Mouse (Mus musculus): ENCODE measurements around the gene Cbarp. TPM values are rescaled to one million over a fixed set of nuclear protein-coding genes. Genes with fewer than 3 reads are reported as not detected.

Gene Cbarp
- polyA plus RNA-seq, 1 experiment from 2014 or later = 93.0 TPM

DNA sequence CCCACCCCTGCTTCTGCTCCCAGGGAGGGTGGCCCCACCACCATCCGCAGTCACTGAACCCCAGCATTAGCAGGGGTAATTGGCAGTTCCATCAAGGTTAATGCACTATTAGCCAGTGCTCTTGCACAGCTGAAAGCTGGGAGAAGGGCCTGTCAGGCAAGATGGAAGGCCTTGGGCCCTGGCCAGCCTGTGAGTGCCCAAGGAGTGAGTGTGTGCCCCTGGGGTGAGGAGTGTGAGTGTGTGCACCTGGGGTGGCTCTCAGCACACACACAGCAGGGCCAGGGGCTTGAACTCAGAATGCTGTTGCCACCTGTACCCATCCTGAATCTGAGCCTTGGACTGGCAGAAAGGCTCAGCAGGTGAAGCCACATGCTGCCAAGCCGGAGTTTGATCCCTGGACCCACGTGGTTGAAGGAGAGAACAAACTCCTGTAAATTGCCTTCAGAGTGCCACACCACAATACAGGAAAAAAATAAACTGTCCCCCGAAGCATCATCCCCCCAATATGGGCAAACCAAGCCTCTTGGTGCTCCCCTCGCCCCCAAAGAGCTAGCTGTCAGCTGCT lies 35.7 kb upstream of the Cbarp start:
- no peak overlapping the region; the same call in 1 of the 2 replicates for H3K9ac ChIP-seq (replicated peaks)

DNA sequence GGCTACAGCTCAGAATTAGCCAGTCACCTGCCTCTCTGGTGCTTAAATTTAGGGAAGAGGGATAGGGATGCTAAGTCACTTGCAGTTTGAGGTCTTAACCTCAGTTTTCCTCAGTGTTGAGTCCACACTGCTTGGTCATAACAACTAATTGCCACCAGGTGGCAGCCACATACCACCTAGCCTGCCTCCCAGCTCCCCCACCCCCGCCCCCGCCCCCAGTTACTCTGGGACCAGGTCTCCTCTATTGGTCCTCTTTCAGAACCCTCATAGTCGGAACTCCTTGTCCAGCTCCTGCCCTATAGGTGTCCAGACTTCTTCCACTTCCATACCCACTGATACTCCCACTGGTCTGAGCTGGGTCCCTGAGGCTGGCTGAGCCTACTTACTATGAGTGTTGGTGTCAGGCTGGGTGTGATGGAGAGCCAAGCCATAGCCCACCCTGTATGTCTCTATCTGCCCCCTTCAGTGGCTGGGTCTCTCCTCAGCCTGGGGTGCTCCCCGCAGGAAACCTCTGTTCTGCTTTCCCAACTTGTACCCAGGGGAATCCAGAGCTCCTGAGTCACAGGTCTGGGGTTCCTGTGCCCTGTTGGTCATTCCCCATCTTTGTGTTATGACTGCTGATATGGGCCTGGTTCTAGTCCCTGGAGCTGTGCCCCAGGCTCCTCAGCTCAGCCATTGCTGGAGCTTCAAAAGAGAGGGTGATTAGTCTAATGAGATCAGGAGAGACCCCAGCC lies 35.1 kb upstream of the Cbarp start:
- Histone ChIP-seq H3K4me3 (replicated peaks) (no peak overlapping the region), H3K4me1 (peaks cover 47% of the 10 kb centered on the region), H3K4me2 (no peak overlapping the region), H3K27ac (replicated peaks) (peak overlapping the region; percentile 33; the same call in 1 of the 2 replicates), H3K9ac (replicated peaks) (no peak overlapping the region; the same call in 1 of the 2 replicates), H3K27me3 (replicated peaks) (no peaks in the 10 kb centered on the region), H3K36me3 (peaks cover 15% of the 10 kb centered on the region), H3K9me3 (replicated peaks) (no peaks in the 10 kb centered on the region)
- 23% methylated on average over 4 of the region's 4 CpGs for WGBS
- no peak for ATAC-seq (ENCODE audit: low FRiP score)

More for the DNA sequence above, 35.7 kb upstream of the Cbarp start:
- H3K4me2 ChIP-seq = no peak overlapping the region
- peaks cover 50% of the 10 kb centered on the region for H3K4me1 ChIP-seq
- no peaks in the 10 kb centered on the region for H3K27me3 ChIP-seq (replicated peaks)
- ATAC-seq (ENCODE audit: low FRiP score) = no peak
- peak overlapping the region; percentile 33; the same call in 1 of the 2 replicates for H3K27ac ChIP-seq (replicated peaks)
- H3K4me3 ChIP-seq (replicated peaks) = no peak overlapping the region
- H3K9me3 ChIP-seq (replicated peaks) = no peaks in the 10 kb centered on the region
- WGBS = 81% methylated on average over 5 of the region's 5 CpGs
- H3K36me3 ChIP-seq = peaks cover 9% of the 10 kb centered on the region

DNA sequence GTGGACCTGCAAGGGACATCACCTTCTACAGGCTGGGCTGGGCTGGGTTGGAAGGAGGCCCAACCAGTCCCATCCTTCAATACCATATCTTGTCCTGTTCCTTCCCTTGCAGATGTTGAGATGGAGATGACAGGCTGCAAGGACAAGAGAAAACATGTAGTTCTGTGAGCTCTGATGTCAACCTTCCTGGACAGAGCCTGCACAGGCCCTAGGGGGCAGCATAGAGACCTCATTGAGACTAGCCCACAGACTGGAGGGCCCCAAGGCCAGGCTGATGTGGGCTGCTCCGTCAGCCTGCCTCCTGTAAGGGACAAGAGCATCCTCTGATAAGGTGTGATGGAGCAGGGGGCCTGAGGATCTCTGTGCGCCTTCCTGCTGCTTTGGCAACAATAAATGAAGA lies 34.1 kb upstream of the Cbarp start:
- H3K27me3 ChIP-seq (replicated peaks) = no peaks in the 10 kb centered on the region
- peaks cover 47% of the 10 kb centered on the region for H3K4me1 ChIP-seq
- no peak overlapping the region for H3K4me3 ChIP-seq (replicated peaks)
- H3K9me3 ChIP-seq (replicated peaks) = no peaks in the 10 kb centered on the region
- no peak for ATAC-seq (ENCODE audit: low FRiP score)
- no peak overlapping the region for H3K27ac ChIP-seq (replicated peaks)
- H3K36me3 ChIP-seq = peaks cover 25% of the 10 kb centered on the region
- no peak overlapping the region for H3K9ac ChIP-seq (replicated peaks)
- H3K4me2 ChIP-seq = no peak overlapping the region
- 36% methylated on average over 2 of the region's 2 CpGs for WGBS

DNA sequence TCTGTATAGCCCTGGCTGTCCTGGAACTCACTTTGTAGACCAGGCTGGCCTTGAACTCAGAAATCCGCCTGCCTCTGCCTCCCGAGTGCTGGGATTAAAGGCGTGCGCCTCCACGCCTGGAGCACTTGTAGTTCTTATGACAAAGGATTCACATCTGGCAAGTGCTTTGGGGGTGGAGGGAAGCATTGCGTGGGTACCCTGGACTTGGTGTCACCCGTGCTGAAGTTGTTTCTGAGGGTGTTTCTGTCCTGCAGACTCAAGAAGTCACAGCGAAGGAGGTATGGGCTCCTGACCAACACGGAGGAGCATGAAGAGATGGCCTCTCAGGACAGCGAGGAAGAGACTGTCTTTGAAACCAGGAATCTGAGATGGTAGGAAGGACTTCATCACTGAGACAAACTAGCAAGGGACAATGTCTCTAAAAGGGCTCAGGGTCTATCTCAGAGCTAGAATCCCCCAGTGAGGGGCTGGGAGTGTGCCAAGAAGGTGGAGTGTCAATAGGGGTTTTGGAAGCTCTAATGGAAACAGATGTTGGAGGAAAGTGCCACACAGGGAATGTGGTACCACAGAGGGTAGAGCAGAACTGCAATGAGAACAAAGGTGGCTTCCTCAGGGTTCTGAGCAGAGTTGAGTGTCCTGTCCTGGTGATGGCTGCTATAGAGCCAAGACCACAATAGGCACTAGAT lies 33.5 kb upstream of the Cbarp start:
- Histone ChIP-seq H3K9me3 (replicated peaks) (no peaks in the 10 kb centered on the region), H3K4me2 (no peak overlapping the region; the same call in 1 of the 2 replicates), H3K9ac (replicated peaks) (no peak overlapping the region), H3K27ac (replicated peaks) (no peak overlapping the region), H3K27me3 (replicated peaks) (no peaks in the 10 kb centered on the region), H3K4me1 (peaks cover 53% of the 10 kb centered on the region), H3K36me3 (peaks cover 25% of the 10 kb centered on the region), H3K4me3 (replicated peaks) (no peak overlapping the region)
- ATAC-seq (ENCODE audit: low FRiP score) = no peak
- WGBS = 87% methylated on average over 10 of the region's 10 CpGs

DNA sequence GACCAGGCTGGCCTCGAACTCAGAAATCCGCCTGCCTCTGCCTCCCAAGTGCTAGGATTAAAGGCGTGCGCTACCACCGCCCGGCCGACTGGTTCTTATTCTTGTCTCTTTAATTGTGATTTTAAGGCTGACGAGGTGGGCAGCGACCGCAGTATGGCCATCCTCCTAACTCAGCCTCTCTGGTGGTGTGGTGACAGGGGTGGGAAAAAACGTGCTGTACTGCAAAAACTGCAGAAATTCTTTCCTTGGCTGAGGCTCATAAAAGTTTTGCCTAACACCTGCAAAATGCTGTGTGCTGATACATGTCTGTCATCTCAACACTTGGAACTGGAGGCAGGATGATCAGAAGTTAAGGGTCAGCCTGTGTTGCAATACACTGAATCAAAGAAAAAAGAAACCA lies 32.7 kb upstream of the Cbarp start:
- peak overlapping the region; percentile 56 for H3K4me3 ChIP-seq (replicated peaks)
- peak overlapping the region; percentile 92 for H3K27ac ChIP-seq (replicated peaks)
- WGBS = 5% methylated on average over 11 of the region's 11 CpGs
- no peaks in the 10 kb centered on the region for H3K27me3 ChIP-seq (replicated peaks)
- H3K9ac ChIP-seq (replicated peaks) = peak overlapping the region; percentile 60
- H3K36me3 ChIP-seq = peaks cover 25% of the 10 kb centered on the region
- H3K4me1 ChIP-seq = peaks cover 57% of the 10 kb centered on the region
- ATAC-seq (ENCODE audit: low FRiP score) = no peak
- H3K9me3 ChIP-seq (replicated peaks) = no peaks in the 10 kb centered on the region
- H3K4me2 ChIP-seq = peak overlapping the region; percentile 79

DNA sequence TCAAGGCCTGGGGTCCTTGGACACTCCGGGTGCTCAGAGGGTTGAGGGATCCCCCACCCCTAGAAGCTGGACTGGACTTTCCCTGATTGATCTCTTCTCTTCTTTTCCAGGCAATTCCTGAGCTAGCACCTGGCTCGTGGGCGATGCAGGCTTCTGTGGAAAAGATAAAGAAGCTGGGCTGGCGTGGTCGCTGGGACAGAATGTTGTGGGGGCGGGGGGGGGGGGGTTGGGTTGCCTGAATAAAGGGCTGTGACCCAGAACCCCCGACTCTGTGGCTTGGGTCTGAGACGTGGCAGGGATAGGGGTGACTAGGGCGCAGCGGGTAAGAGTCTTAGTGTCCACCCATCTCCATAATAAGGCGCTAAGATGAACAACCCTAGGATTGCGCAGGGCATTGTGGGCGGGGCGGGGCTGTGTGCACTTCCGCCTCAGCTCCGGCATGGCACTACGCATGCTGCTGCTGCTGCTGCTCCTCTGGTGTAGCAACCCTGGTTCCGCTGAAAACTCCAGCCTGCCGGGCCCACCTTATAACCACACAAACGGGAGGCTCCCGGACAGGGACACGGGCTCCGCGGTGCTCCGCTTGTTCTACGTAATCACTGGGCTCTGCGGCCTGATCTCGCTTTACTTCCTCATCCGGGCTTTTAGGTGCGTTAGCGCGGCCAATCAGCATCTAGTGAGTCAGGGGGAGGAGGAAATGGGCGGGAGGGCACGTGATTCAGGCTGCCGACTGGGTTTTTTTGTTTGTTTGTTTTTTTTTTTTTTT lies 32.1 kb upstream of the Cbarp start, which contains the start of gene 1600002K03Rik:
TSS of gene 1600002K03Rik (plus strand) at position 418 of the 766 bp plus-strand sequence.
- H3K4me1 ChIP-seq = peaks cover 58% of the 10 kb centered on the region
- WGBS = 7% methylated on average over 35 of the region's 35 CpGs

DNA sequence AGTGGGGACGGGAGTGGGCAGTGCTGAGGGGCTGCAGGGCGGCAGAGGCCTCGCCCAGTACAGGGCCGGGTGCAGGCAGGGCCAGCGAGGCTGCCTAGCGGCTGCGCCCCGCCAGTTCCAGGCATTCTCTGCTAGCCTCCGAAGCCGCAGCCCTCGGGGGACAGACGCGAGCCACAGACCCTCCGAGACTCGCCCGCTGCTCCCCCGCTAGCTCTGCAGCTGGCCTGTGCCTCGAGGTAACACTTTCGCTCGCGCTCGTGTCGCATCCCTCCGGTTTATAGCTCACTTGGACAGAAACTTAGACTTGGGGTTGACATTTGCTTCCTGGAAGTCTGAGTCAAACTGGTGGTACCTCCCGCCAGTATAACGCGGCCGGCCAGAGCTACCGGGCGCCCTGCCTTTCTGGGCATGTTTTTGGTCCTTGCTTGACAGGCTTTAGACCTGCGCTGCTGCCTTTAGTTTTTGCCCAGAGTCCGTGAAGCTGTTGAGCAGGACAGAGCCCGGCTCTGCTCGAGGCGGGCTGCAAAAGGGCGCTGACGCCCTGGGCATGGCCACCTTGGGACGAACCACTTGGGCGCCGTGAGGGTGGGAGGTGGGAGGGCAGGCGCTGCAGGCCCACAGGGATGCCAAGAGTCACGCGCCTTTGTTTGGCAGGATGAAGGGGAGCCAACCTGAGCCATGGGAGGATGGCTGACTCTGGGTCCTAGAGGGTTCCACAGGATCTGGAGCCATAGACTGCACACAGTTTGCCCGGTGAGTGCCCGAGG lies 31.3 kb upstream of the Cbarp start:
- Histone ChIP-seq H3K4me2 (peak overlapping the region; percentile 79), H3K27me3 (replicated peaks) (no peaks in the 10 kb centered on the region), H3K9ac (replicated peaks) (peak overlapping the region; percentile 60; the same call in 1 of the 2 replicates), H3K4me3 (replicated peaks) (peak overlapping the region; percentile 56; the same call in 1 of the 2 replicates), H3K27ac (replicated peaks) (peak overlapping the region; percentile 92), H3K4me1 (peaks cover 61% of the 10 kb centered on the region), H3K9me3 (replicated peaks) (no peaks in the 10 kb centered on the region), H3K36me3 (peaks cover 25% of the 10 kb centered on the region)
- no peak for ATAC-seq (ENCODE audit: low FRiP score)
- WGBS = 80% methylated on average over 45 of the region's 45 CpGs

More for the DNA sequence above, 32.1 kb upstream of the Cbarp start, which contains the start of gene 1600002K03Rik:
- H3K4me2 ChIP-seq = peak within 1 kb of the TSS; percentile 79
- no peaks in the 10 kb centered on the region for H3K27me3 ChIP-seq (replicated peaks)
- peak; percentile 71 for ATAC-seq (ENCODE audit: low FRiP score)
- peaks cover 25% of the 10 kb centered on the region for H3K36me3 ChIP-seq
- peak within 1 kb of the TSS; percentile 56 for H3K4me3 ChIP-seq (replicated peaks)
- no peaks in the 10 kb centered on the region for H3K9me3 ChIP-seq (replicated peaks)
- peak within 1 kb of the TSS; percentile 60 for H3K9ac ChIP-seq (replicated peaks)
- H3K27ac ChIP-seq (replicated peaks) = peak within 1 kb of the TSS; percentile 92

DNA sequence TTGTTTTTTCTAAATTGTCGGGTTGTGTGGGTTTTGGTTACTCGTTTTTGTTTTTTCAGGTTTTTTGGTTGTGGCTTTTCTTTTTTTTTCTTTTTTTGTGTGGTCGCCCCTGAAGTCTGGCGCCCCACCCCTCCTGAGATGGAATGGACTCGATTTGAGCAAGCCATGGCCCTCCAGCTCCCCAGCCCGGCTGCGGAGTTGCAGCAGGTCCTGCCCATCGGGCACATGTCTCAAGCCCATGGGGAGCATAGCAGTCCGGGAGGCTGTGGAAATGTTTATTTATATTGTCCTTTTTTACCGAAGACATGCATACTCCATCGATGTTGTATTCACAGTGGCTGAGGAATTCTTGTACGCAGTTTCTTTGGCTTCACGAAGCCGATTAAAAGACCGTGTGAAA lies 30.6 kb upstream of the Cbarp start:
- H3K4me1 ChIP-seq = peaks cover 66% of the 10 kb centered on the region
- no peak overlapping the region for H3K4me3 ChIP-seq (replicated peaks)
- no peak overlapping the region for H3K4me2 ChIP-seq
- H3K9ac ChIP-seq (replicated peaks) = 0 out of 2 replicates have a peak overlapping the region, but pooled peaks have one; percentile 60
- no peaks in the 10 kb centered on the region for H3K27me3 ChIP-seq (replicated peaks)
- no peak for ATAC-seq (ENCODE audit: low FRiP score)
- peaks cover 25% of the 10 kb centered on the region for H3K36me3 ChIP-seq
- WGBS = 89% methylated on average over 15 of the region's 15 CpGs
- H3K9me3 ChIP-seq (replicated peaks) = no peaks in the 10 kb centered on the region
- H3K27ac ChIP-seq (replicated peaks) = peak overlapping the region; percentile 92; the same call in 1 of the 2 replicates

DNA sequence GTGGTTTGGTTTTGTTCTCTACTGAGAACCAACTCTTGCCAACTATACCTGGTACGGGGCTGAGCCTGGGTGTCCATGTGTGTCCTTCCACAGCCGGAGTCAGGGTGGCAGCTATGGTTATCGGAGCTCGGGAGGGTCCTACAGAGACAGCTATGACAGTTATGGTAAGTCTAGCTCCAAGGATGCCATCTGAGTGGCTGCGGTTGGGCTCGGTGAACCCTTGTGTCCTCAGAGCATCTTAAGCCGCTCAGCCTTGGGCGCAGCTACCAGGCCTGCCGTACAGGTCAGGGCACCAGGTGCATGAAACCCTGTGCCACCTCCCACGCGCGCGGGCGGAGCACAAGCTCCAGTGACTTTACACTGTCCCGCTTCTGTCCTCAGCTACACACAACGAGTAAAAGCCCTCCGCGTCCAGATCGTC lies 30.0 kb upstream of the Cbarp start:
- no peak for ATAC-seq (ENCODE audit: low FRiP score)

DNA sequence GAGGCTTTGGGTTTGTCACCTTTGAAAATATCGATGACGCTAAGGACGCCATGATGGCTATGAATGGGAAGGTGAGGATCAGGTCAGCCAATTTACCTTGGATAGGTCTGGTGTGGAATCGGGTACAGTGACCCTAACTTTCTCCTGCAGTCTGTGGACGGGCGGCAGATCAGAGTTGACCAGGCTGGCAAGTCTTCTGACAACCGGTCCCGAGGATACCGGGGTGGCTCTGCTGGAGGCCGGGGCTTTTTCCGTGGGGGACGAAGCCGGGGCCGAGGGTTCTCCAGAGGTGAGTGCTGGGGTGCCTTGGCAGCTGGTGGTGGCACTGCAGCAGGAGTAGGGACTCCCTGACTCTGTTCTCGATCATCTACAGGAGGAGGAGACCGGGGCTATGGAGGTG lies 29.4 kb upstream of the Cbarp start:
- Histone ChIP-seq H3K27ac (replicated peaks) (no peak overlapping the region), H3K9ac (replicated peaks) (0 out of 2 replicates have a peak overlapping the region, but pooled peaks have one; percentile 100), H3K9me3 (replicated peaks) (no peaks in the 10 kb centered on the region), H3K27me3 (replicated peaks) (no peaks in the 10 kb centered on the region), H3K36me3 (peaks cover 25% of the 10 kb centered on the region), H3K4me3 (replicated peaks) (no peak overlapping the region), H3K4me1 (peaks cover 72% of the 10 kb centered on the region), H3K4me2 (0 out of 2 replicates have a peak overlapping the region, but pooled peaks have one; percentile 1)
- WGBS = 97% methylated on average over 16 of the region's 16 CpGs
- ATAC-seq (ENCODE audit: low FRiP score) = no peak

More for the DNA sequence above, 30.0 kb upstream of the Cbarp start:
- WGBS = 97% methylated on average over 19 of the region's 19 CpGs
- Histone ChIP-seq H3K36me3 (peaks cover 25% of the 10 kb centered on the region), H3K27me3 (replicated peaks) (no peaks in the 10 kb centered on the region), H3K27ac (replicated peaks) (no peak overlapping the region), H3K9ac (replicated peaks) (no peak overlapping the region), H3K4me1 (peaks cover 67% of the 10 kb centered on the region), H3K4me2 (no peak overlapping the region), H3K9me3 (replicated peaks) (no peaks in the 10 kb centered on the region), H3K4me3 (replicated peaks) (no peak overlapping the region)

All from neural tube, embryonic 15.5 days (tissue).